Comparison of ENCODE assay signal across 11 mouse cellular contexts in the genomic region with DNA sequence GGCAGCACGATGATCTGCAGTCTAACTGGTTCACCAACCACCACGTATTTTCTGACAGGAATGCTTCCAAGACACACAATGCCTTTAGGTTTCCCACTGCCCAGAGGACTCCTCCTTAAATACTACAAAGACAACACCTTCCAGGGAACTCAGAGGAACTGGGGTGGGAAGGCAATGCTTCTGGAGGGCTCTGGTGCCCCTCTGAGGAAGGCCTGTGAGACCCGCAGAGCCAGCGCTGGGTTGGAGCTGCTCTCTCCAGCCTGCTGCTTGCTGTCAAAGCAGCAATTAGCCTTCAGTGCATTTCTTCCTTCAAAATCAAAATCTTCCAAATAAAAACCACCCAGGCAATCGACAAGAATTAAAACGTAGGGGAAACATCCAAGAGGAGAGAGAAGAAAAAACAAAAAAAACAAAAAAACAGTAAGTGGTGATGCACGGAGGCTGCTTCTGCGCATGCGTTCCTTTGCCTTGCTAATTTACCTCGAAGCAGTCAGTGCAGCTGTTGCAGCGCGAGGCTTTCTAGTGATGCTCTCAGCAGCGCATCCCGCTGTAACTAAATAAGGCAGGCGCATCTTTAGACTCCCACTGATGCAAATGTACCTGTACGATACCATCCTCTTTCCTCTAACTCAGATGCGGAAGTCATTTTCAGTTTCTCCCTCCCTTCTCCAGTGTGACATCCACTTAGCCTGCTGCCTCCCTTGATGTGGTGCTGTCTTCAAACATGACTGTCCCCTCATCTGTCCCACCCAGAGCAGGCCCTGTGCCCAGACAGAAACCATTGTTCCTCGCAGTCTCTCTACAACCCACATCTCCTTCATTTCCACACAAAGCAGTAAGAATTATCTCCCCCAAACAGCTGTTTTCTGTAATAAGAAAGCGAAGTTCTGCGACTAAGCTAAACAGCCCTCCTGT. TPM values are rescaled to one million over a fixed set of nuclear protein-coding genes. Genes with fewer than 3 reads are reported as not detected.
DNase-seq lines count a peak whose midpoint lies in the region; ATAC-seq and TF ChIP-seq lines count a peak whose summit lies in the region.
"Had no signal": no experiment of that assay in that cellular context is flagged by ENCODE, and none has a peak within 500 bp of the region (broad histone marks: within the 10 kb centered on the region; RNA-seq: fewer than 3 reads in every experiment).

No protein-coding gene starts in this region.

- H3K4me3 ChIP-seq in layer of hippocampus, adult 2 months, result peak overlapping the region; percentile 13; the same call in 1 of the 2 replicates
- H3K4me3 ChIP-seq in hindbrain, embryonic 14.5 days (replicated peaks; ENCODE audit: low read length), result no peak overlapping the region
- H3K4me3 ChIP-seq in intestine, embryonic 15.5 days (replicated peaks), result no peak overlapping the region

- H3K4me1 ChIP-seq in hindbrain, embryonic 14.5 days (replicated peaks; ENCODE audit: control insufficient read depth, insufficient read depth, low read length), result 0 out of 2 replicates have a peak, but pooled peaks cover 6% of the 10 kb centered on the region
- H3K4me1 ChIP-seq in intestine, embryonic 15.5 days (replicated peaks), result no peaks in the 10 kb centered on the region

- 31% methylated on average over 20 of the region's 20 CpGs for WGBS in hindbrain, embryonic 14.5 days
- WGBS in intestine, embryonic 15.5 days, result 50% methylated on average over 20 of the region's 20 CpGs

- H3K27me3 ChIP-seq in hindbrain, embryonic 14.5 days (ENCODE audit: control insufficient read depth, insufficient read depth, low read length), result no peaks in the 10 kb centered on the region
- H3K27me3 ChIP-seq in splenic B cell, adult 2 months (ENCODE audit: control insufficient read depth, insufficient read depth, low read length, poor library complexity, severe bottlenecking), result no peaks in the 10 kb centered on the region
- H3K27me3 ChIP-seq in intestine, embryonic 15.5 days (replicated peaks), result no peaks in the 10 kb centered on the region

- no peaks in the 10 kb centered on the region for H3K36me3 ChIP-seq in hindbrain, embryonic 14.5 days (replicated peaks; ENCODE audit: control insufficient read depth, insufficient read depth)
- H3K36me3 ChIP-seq in splenic B cell, adult 2 months (ENCODE audit: control insufficient read depth, insufficient read depth, low read length, poor library complexity, severe bottlenecking), result no peaks in the 10 kb centered on the region
- H3K36me3 ChIP-seq in intestine, embryonic 15.5 days, result no peaks in the 10 kb centered on the region
- H3K36me3 ChIP-seq: G1E had no signal

- peak overlapping the region; percentile 49; the same call in 1 of the 2 replicates for H3K27ac ChIP-seq in layer of hippocampus, adult 2 months
- peak overlapping the region; percentile 59 for H3K27ac ChIP-seq in hindbrain, embryonic 14.5 days
- H3K27ac ChIP-seq in intestine, embryonic 15.5 days, result no peak overlapping the region

- peak overlapping the region; percentile 24 for H3K4me2 ChIP-seq in hindbrain, embryonic 14.5 days (replicated peaks)
- H3K4me2 ChIP-seq in intestine, embryonic 15.5 days (replicated peaks), result no peak overlapping the region

- no peak for TF ChIP-seq CTCF in layer of hippocampus, adult 2 months (conservative IDR thresholded peaks at IDR 0.05)

- no peaks in the 10 kb centered on the region for H3K9me3 ChIP-seq in hindbrain, embryonic 14.5 days (ENCODE audit: control insufficient read depth, low read length)
- H3K9me3 ChIP-seq in intestine, embryonic 15.5 days, result no peaks in the 10 kb centered on the region
- H3K9me3 ChIP-seq: G1E had no signal

- H3K9ac ChIP-seq in hindbrain, embryonic 14.5 days, result peak overlapping the region; percentile 24
- H3K9ac ChIP-seq in intestine, embryonic 15.5 days, result no peak overlapping the region

- ATAC-seq in hindbrain, embryonic 14.5 days (ENCODE audit: low FRiP score), result no peak
- no peak for ATAC-seq in intestine, embryonic 15.5 days

- peak; percentile 16 to 42 for DNase-seq in layer of hippocampus, adult 2 months (ENCODE audit: low spot score in 2 of 2)
- DNase-seq in layer of hippocampus, adult 9-10 months (ENCODE audit: low spot score), result no peak
- peak; percentile 70 for DNase-seq in hindbrain, embryonic 14.5 days (ENCODE audit: low spot score)
- DNase-seq in mesoderm, embryonic 11.5 days (ENCODE audit: low read depth, low spot score), result peak; percentile 37
- peak; percentile 44 for DNase-seq in splenic B cell, adult 2 months (ENCODE audit: low read depth, low spot score)
- DNase-seq in spleen, postnatal 10 days (ENCODE audit: low spot score in 2 of 2), result no peak
- DNase-seq in lung, postnatal 36 days, result no peak

RNA-seq across cellular contexts. Expression of a gene that starts 34.7 kb away (rescaled TPM):
- total RNA-seq in layer of hippocampus, adult 2 months (2021), result not detected
- polyA plus RNA-seq in hindbrain, embryonic 14.5 days (2014; fragmentation: Nextera tagmentation; extraction: Ambion mirVana), result not detected in 2 replicates
- not detected in 2 replicates for polyA plus RNA-seq in intestine, embryonic 15.5 days (2015; fragmentation: Nextera tagmentation; extraction: Ambion mirVana)
- polyA plus RNA-seq: G1E; limb, embryonic 11.5 days; stomach, embryonic 16.5 days had no signal

RNA-seq across cellular contexts. Expression of a gene that starts 42.2 kb away (rescaled TPM):
- under 1 TPM; 0.22 to 0.28 TPM for total RNA-seq in layer of hippocampus, adult 2 months (2021)
- 0.23 and 0.26 TPM in 2 replicates for polyA plus RNA-seq in hindbrain, embryonic 14.5 days (2014; fragmentation: Nextera tagmentation; extraction: Ambion mirVana)
- polyA plus RNA-seq in intestine, embryonic 15.5 days (2015; fragmentation: Nextera tagmentation; extraction: Ambion mirVana), result 0.95 and 1.3 TPM in 2 replicates

Comparison
In these comparisons a context has a peak if more than half of its experiments do, and no peak if none do; other contexts are left out.
1. DNase-seq: peak in layer of hippocampus, adult 2 months (2 of 2), hindbrain, embryonic 14.5 days (single experiment), mesoderm, embryonic 11.5 days (single experiment) and splenic B cell, adult 2 months (single experiment); none in layer of hippocampus, adult 9-10 months (single experiment), spleen, postnatal 10 days (0 of 2) and lung, postnatal 36 days (single experiment).